Mouse (Mus musculus) erythroblast, embryonic 14.5 days (primary cell): Measurements from ENCODE around the gene Gm45785.

Experiments
- GATA1 ChIP-seq: IDR thresholded peaks from 2 replicates; pipeline ENCODE4 v1.6.1; 2012; ENCODE audit warnings: low read length, inconsistent platforms, mixed read lengths
- TAL1 ChIP-seq: IDR thresholded peaks from 3 replicates; pipeline ENCODE4 v1.6.1; 2012; ENCODE audit warnings: low read length, inconsistent platforms, mixed read lengths

DNA sequence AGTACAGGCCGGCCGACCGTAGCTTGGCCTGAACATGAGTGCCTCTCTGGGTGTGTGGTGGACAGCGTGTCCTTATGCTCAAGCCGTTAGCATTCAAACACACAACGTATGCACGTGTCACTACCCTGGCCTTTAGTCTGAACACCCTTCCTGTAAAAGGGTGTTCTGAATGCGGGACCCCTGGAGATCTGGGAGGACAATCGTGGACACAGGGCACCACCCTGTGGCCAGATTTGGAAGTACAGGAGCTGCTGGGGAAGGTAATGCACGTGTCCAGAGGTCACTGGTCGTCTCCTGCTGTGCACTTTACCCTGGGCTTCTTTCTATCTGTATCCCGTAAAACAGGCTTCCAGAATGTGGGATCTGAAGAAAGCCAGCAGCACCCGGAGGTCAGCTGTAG lies 47.1 kb upstream of the Gm45785 start:
- TF ChIP-seq GATA1 (no peak), TAL1 (no peak)
